Mouse (Mus musculus) erythroblast, embryonic 14.5 days (primary cell): ENCODE results near the gene Gdpd5.

Source experiments
- GATA1 ChIP-seq: IDR thresholded peaks from 2 replicates; pipeline ENCODE4 v1.6.1; 2012; ENCODE audit warnings: low read length, inconsistent platforms, mixed read lengths
- TAL1 ChIP-seq: IDR thresholded peaks from 3 replicates; pipeline ENCODE4 v1.6.1; 2012; ENCODE audit warnings: low read length, inconsistent platforms, mixed read lengths

DNA sequence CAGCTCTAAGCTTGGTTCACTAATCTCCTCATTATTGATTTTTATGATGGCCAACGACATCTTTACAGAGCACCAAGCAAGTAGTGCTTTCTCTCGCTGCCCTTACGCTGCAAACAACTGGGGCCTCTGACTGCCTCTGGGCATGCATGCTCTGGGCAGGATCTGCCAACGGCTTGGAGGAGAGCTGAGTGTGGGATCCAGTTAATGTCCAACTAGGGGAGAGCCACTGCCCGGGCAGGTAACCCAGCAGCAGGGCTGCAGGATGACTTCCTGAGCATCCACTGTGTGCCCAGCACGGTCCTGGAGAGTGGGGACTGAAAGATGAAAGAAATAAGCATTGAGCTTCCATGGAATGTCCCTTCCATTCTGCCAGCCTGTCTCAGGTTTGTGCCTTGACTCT is 14.5 kb upstream of the Gdpd5 start:
- no peak for TF ChIP-seq TAL1
- TF ChIP-seq GATA1, result no peak
